Mouse (Mus musculus): Measurements from ENCODE around the gene Ephb2.

The Ephb2 gene

GRCm38 (mm10) chr4:136599869-136600268 is 235.9 kb downstream of the Ephb2 start:
- no peak for DNase-seq (ENCODE audit: low spot score)

GRCm38 (mm10) chr4:136598268-136598876 is 237.4 kb downstream of the Ephb2 start:
- no peak for DNase-seq (ENCODE audit: low spot score)
